Mouse (Mus musculus) thymus, postnatal 25 days (tissue): Measurements from ENCODE around the gene Wbp11.

Experiments
- DNase-seq: peaks from one replicate; pipeline ENCODE4 v3.0.0; 2022

Gene Wbp11

GRCm38 (mm10) chr6:136827881-136828561, at the start of gene Wbp11:
Gene Wbp11 (minus strand): TSS chr6:136828233.
- DNase-seq, result peak; percentile 93

GRCm38 (mm10) chr6:136875670-136876069, 47.6 kb upstream of the Wbp11 start, which contains the start of gene Mgp:
Gene Mgp (minus strand): TSS chr6:136875823.
- DNase-seq, result no peak

- no peak for DNase-seq
Observed at GRCm38 (mm10) chr6:136874599-136874998, 46.6 kb upstream of the Wbp11 start.

GRCm38 (mm10) chr6:136868921-136869320, 40.9 kb upstream of the Wbp11 start:
- DNase-seq, result no peak

GRCm38 (mm10) chr6:136866150-136866549, 38.1 kb upstream of the Wbp11 start:
- DNase-seq, result no peak

- no peak for DNase-seq
Observed at GRCm38 (mm10) chr6:136865360-136865759, 37.3 kb upstream of the Wbp11 start.

- DNase-seq, result peak; percentile 23
Observed at GRCm38 (mm10) chr6:136861020-136861419, 33.0 kb upstream of the Wbp11 start.

- DNase-seq, result no peak
Observed at GRCm38 (mm10) chr6:136858420-136858819, 30.4 kb upstream of the Wbp11 start.

- no peak for DNase-seq
Observed at GRCm38 (mm10) chr6:136857873-136858260, 29.8 kb upstream of the Wbp11 start.

- DNase-seq, result peak; percentile 74
Observed at GRCm38 (mm10) chr6:136857186-136857872, 29.3 kb upstream of the Wbp11 start, which contains the start of gene Art4. Gene Art4 (minus strand): TSS chr6:136857733.

- DNase-seq, result peak; percentile 70
Observed at GRCm38 (mm10) chr6:136856071-136856636, 28.1 kb upstream of the Wbp11 start.

GRCm38 (mm10) chr6:136855183-136855582, 27.1 kb upstream of the Wbp11 start:
- no peak for DNase-seq

GRCm38 (mm10) chr6:136854361-136854781, 26.3 kb upstream of the Wbp11 start:
- DNase-seq, result peak; percentile 74

- DNase-seq, result peak; percentile 44
Observed at GRCm38 (mm10) chr6:136852762-136853161, 24.7 kb upstream of the Wbp11 start.

- DNase-seq, result no peak
Observed at GRCm38 (mm10) chr6:136852348-136852747, 24.3 kb upstream of the Wbp11 start.

GRCm38 (mm10) chr6:136850267-136850666, 22.2 kb upstream of the Wbp11 start:
- DNase-seq, result no peak

GRCm38 (mm10) chr6:136848971-136849370, 20.9 kb upstream of the Wbp11 start:
- no peak for DNase-seq

GRCm38 (mm10) chr6:136848399-136848798, 20.4 kb upstream of the Wbp11 start:
- DNase-seq, result no peak

- DNase-seq, result peak; percentile 64
Observed at GRCm38 (mm10) chr6:136847790-136848189, 19.8 kb upstream of the Wbp11 start.

GRCm38 (mm10) chr6:136847267-136847666, 19.2 kb upstream of the Wbp11 start:
- DNase-seq, result no peak

GRCm38 (mm10) chr6:136845706-136846480, 17.9 kb upstream of the Wbp11 start:
- DNase-seq, result no peak

GRCm38 (mm10) chr6:136844903-136845302, 16.9 kb upstream of the Wbp11 start:
- DNase-seq, result no peak

GRCm38 (mm10) chr6:136837323-136837722, 9.3 kb upstream of the Wbp11 start:
- no peak for DNase-seq
